Mouse (Mus musculus): ENCODE measurements around the gene Fdx1l. TPM values are rescaled to one million over a fixed set of nuclear protein-coding genes. Genes with fewer than 3 reads are reported as not detected.
A peak's percentile ranks its signal among the peaks of the same experiment; 100 is the strongest.

Fdx1l gene
- polyA plus RNA-seq (2012): 1.5 and 2.8 TPM in 2 replicates

- H3K27me3 ChIP-seq (ENCODE audit: control insufficient read depth): no peaks in the 10 kb centered on the region
- peaks cover 67% of the 10 kb centered on the region for H3K36me3 ChIP-seq (ENCODE audit: control insufficient read depth)
- TF ChIP-seq GATA1 (IDR thresholded peaks at IDR 0.05; ENCODE audit: low read length) (no peak), TAL1 (IDR thresholded peaks at IDR 0.05; ENCODE audit: low read length) (no peak)
- no peaks in the 10 kb centered on the region for H3K9me3 ChIP-seq (ENCODE audit: control insufficient read depth, low read length)
- peaks cover 36% of the 10 kb centered on the region for H3K4me1 ChIP-seq (ENCODE audit: control insufficient read depth)
- H3K4me3 ChIP-seq (replicated peaks): peak within 1 kb of the TSS; percentile 66
These were observed at the start of gene Fdx1l, which contains the start of gene Gm49373 for GRCm38 (mm10) chr9:21073044-21073840. TSS of gene Fdx1l (minus strand) at chr9:21073614. TSS of gene Gm49373 (minus strand) at chr9:21073096.

GRCm38 (mm10) chr9:21121483-21121882, 48.1 kb upstream of the Fdx1l start:
- Histone ChIP-seq H3K27me3 (ENCODE audit: control insufficient read depth) (no peaks in the 10 kb centered on the region), H3K36me3 (ENCODE audit: control insufficient read depth) (peaks cover 54% of the 10 kb centered on the region), H3K4me3 (replicated peaks) (no peak overlapping the region), H3K9me3 (ENCODE audit: control insufficient read depth, low read length) (no peaks in the 10 kb centered on the region), H3K4me1 (ENCODE audit: control insufficient read depth) (peaks cover 8% of the 10 kb centered on the region)
- no peak for TF ChIP-seq TAL1 (IDR thresholded peaks at IDR 0.05; ENCODE audit: low read length)
- no peak for TF ChIP-seq GATA1 (IDR thresholded peaks at IDR 0.05; ENCODE audit: low read length)

- no peak for TF ChIP-seq GATA1 (IDR thresholded peaks at IDR 0.05; ENCODE audit: low read length)
- TF ChIP-seq TAL1 (IDR thresholded peaks at IDR 0.05; ENCODE audit: low read length): no peak
- Histone ChIP-seq H3K4me1 (ENCODE audit: control insufficient read depth) (no peaks in the 10 kb centered on the region; the same call in 1 of the 2 replicates), H3K4me3 (replicated peaks) (no peak overlapping the region), H3K9me3 (ENCODE audit: control insufficient read depth, low read length) (no peaks in the 10 kb centered on the region), H3K27me3 (ENCODE audit: control insufficient read depth) (no peaks in the 10 kb centered on the region), H3K36me3 (ENCODE audit: control insufficient read depth) (peaks cover 40% of the 10 kb centered on the region)
These were observed 43.7 kb upstream of the Fdx1l start for GRCm38 (mm10) chr9:21117073-21117472.

GRCm38 (mm10) chr9:21115105-21115504, 41.7 kb upstream of the Fdx1l start:
- no peaks in the 10 kb centered on the region for H3K27me3 ChIP-seq (ENCODE audit: control insufficient read depth)
- peaks cover 22% of the 10 kb centered on the region for H3K36me3 ChIP-seq (ENCODE audit: control insufficient read depth)
- H3K4me3 ChIP-seq (replicated peaks): no peak overlapping the region
- TF ChIP-seq GATA1 (IDR thresholded peaks at IDR 0.05; ENCODE audit: low read length): no peak
- TF ChIP-seq TAL1 (IDR thresholded peaks at IDR 0.05; ENCODE audit: low read length): no peak
- H3K9me3 ChIP-seq (ENCODE audit: control insufficient read depth, low read length): no peaks in the 10 kb centered on the region
- H3K4me1 ChIP-seq (ENCODE audit: control insufficient read depth): peaks cover 3% of the 10 kb centered on the region; the same call in 1 of the 2 replicates

GRCm38 (mm10) chr9:21114190-21114589, 40.8 kb upstream of the Fdx1l start:
- Histone ChIP-seq H3K27me3 (ENCODE audit: control insufficient read depth) (no peaks in the 10 kb centered on the region), H3K4me1 (ENCODE audit: control insufficient read depth) (peaks cover 3% of the 10 kb centered on the region; the same call in 1 of the 2 replicates), H3K4me3 (replicated peaks) (no peak overlapping the region), H3K9me3 (ENCODE audit: control insufficient read depth, low read length) (no peaks in the 10 kb centered on the region), H3K36me3 (ENCODE audit: control insufficient read depth) (peaks cover 19% of the 10 kb centered on the region)
- TF ChIP-seq GATA1 (IDR thresholded peaks at IDR 0.05; ENCODE audit: low read length): no peak
- TF ChIP-seq TAL1 (IDR thresholded peaks at IDR 0.05; ENCODE audit: low read length): no peak

- Histone ChIP-seq H3K36me3 (ENCODE audit: control insufficient read depth) (peaks cover 23% of the 10 kb centered on the region), H3K27me3 (ENCODE audit: control insufficient read depth) (no peaks in the 10 kb centered on the region), H3K9me3 (ENCODE audit: control insufficient read depth, low read length) (no peaks in the 10 kb centered on the region), H3K4me3 (replicated peaks) (no peak overlapping the region), H3K4me1 (ENCODE audit: control insufficient read depth) (peaks cover 7% of the 10 kb centered on the region)
- TF ChIP-seq TAL1 (IDR thresholded peaks at IDR 0.05; ENCODE audit: low read length) (no peak), GATA1 (IDR thresholded peaks at IDR 0.05; ENCODE audit: low read length) (no peak)
These were observed 40.3 kb upstream of the Fdx1l start for GRCm38 (mm10) chr9:21113751-21114150.

GRCm38 (mm10) chr9:21107607-21108237, 34.3 kb upstream of the Fdx1l start:
- Histone ChIP-seq H3K9me3 (ENCODE audit: control insufficient read depth, low read length) (no peaks in the 10 kb centered on the region), H3K27me3 (ENCODE audit: control insufficient read depth) (no peaks in the 10 kb centered on the region), H3K36me3 (ENCODE audit: control insufficient read depth) (peaks cover 45% of the 10 kb centered on the region), H3K4me3 (replicated peaks) (no peak overlapping the region), H3K4me1 (ENCODE audit: control insufficient read depth) (peaks cover 54% of the 10 kb centered on the region)
- TF ChIP-seq GATA1 (IDR thresholded peaks at IDR 0.05; ENCODE audit: low read length): no peak
- TF ChIP-seq TAL1 (IDR thresholded peaks at IDR 0.05; ENCODE audit: low read length): no peak

- no peak; the same call in none of the 2 replicates for TF ChIP-seq GATA1 (IDR thresholded peaks at IDR 0.05; ENCODE audit: low read length)
- TF ChIP-seq TAL1 (IDR thresholded peaks at IDR 0.05; ENCODE audit: low read length): peak; percentile 13; the same call in 1 of the 3 replicates
- Histone ChIP-seq H3K36me3 (ENCODE audit: control insufficient read depth) (peaks cover 58% of the 10 kb centered on the region), H3K4me1 (ENCODE audit: control insufficient read depth) (peaks cover 56% of the 10 kb centered on the region), H3K4me3 (replicated peaks) (peak overlapping the region; percentile 42), H3K9me3 (ENCODE audit: control insufficient read depth, low read length) (no peaks in the 10 kb centered on the region), H3K27me3 (ENCODE audit: control insufficient read depth) (no peaks in the 10 kb centered on the region)
These were observed 32.5 kb upstream of the Fdx1l start for GRCm38 (mm10) chr9:21105760-21106564.

Measured in erythroblast, embryonic 14.5 days (primary cell).